Mouse (Mus musculus) midbrain, embryonic 13.5 days (tissue): Measurements from ENCODE around the gene Mgll. TPM values are rescaled to one million over a fixed set of nuclear protein-coding genes. Genes with fewer than 3 reads are reported as not detected.

Source experiments
- ATAC-seq: fragments of 200-750 bp; cut with Nextera tagmentation; 2 replicates; pipeline ENCODE4 v1.8.0; 2017; ENCODE audit warnings: mild to moderate bottlenecking, moderate TSS enrichment, moderate library complexity
- H3K27ac ChIP-seq: fragments of 300-500 bp; sonication (generic); 2 replicates; pipeline ENCODE4 v1.5.1; 2015; ENCODE audit warnings: inconsistent platforms, mild to moderate bottlenecking, moderate library complexity
- H3K27me3 ChIP-seq: fragments of 300-500 bp; sonication (generic); 2 replicates; pipeline ENCODE4 v1.6.1; 2015; ENCODE audit warnings: mild to moderate bottlenecking, inconsistent platforms
- H3K36me3 ChIP-seq: fragments of 300-500 bp; sonication (generic); 2 replicates; pipeline ENCODE4 v1.6.1; 2015; ENCODE audit warnings: mild to moderate bottlenecking, inconsistent platforms
- H3K4me1 ChIP-seq: fragments of 300-500 bp; sonication (generic); replicated peaks from 2 replicates; pipeline ENCODE4 v1.6.1; 2015; ENCODE audit warnings: inconsistent platforms
- H3K4me2 ChIP-seq: fragments of 300-500 bp; sonication (generic); replicated peaks from 2 replicates; pipeline ENCODE4 v1.6.1; 2015; ENCODE audit warnings: moderate library complexity, mild to moderate bottlenecking, inconsistent platforms
- H3K4me3 ChIP-seq: fragments of 300-500 bp; sonication (generic); replicated peaks from 2 replicates; pipeline ENCODE4 v1.5.1; 2015; ENCODE audit warnings: mild to moderate bottlenecking, inconsistent platforms
- H3K9ac ChIP-seq: fragments of 300-500 bp; sonication (generic); replicated peaks from 2 replicates; pipeline ENCODE4 v1.6.1; 2015; ENCODE audit warnings: mild to moderate bottlenecking, inconsistent platforms
- H3K9me3 ChIP-seq: fragments of 300-500 bp; sonication (generic); 2 replicates; pipeline ENCODE4 v1.6.1; 2016; ENCODE audit warnings: mild to moderate bottlenecking, inconsistent platforms
- WGBS: fragments of 180-500 bp; shearing (Covaris S2); methylation state at CpG from one replicate; pipeline ENCODE4 v1.1.7; 2015; 5-methylcytosine and 5-hydroxymethylcytosine counted together
- polyA plus RNA-seq: library from polyadenylated mRNA; unstranded; fragments of >200 nt; fragmentation: Nextera tagmentation; extraction: Ambion mirVana; gene quantifications from 2 replicates; pipeline ENCODE4 v1.2.1, GENCODE M21; 2015

Mgll gene
- polyA plus RNA-seq, 1 experiment from 2014 or later = 7.4 TPM

GRCm38 (mm10) chr6:88816913-88817312 lies 92.7 kb downstream of the Mgll start:
- Histone ChIP-seq H3K27ac (no peak overlapping the region), H3K36me3 (no peaks in the 10 kb centered on the region), H3K4me2 (no peak overlapping the region), H3K9ac (no peak overlapping the region), H3K4me3 (no peak overlapping the region), H3K9me3 (no peaks in the 10 kb centered on the region), H3K4me1 (peaks cover 7% of the 10 kb centered on the region), H3K27me3 (no peaks in the 10 kb centered on the region)
- 87% methylated on average over 3 of the region's 3 CpGs for WGBS
- ATAC-seq = no peak

- ATAC-seq = no peak
- 71% methylated on average over 3 of the region's 3 CpGs for WGBS
- no peak overlapping the region for H3K4me3 ChIP-seq
Observed at GRCm38 (mm10) chr6:88820853-88821252, 96.6 kb downstream of the Mgll start.

GRCm38 (mm10) chr6:88821294-88821693 lies 97.1 kb downstream of the Mgll start:
- Histone ChIP-seq H3K4me3 (no peak overlapping the region), H3K27ac (no peak overlapping the region), H3K9me3 (no peaks in the 10 kb centered on the region), H3K4me2 (no peak overlapping the region), H3K27me3 (no peaks in the 10 kb centered on the region), H3K36me3 (no peaks in the 10 kb centered on the region), H3K9ac (no peak overlapping the region), H3K4me1 (no peaks in the 10 kb centered on the region)
- ATAC-seq = no peak
- 89% methylated on average over 6 of the region's 6 CpGs for WGBS

More at GRCm38 (mm10) chr6:88820853-88821252, 96.6 kb downstream of the Mgll start:
- Histone ChIP-seq H3K4me1 (no peaks in the 10 kb centered on the region), H3K36me3 (no peaks in the 10 kb centered on the region), H3K27ac (no peak overlapping the region), H3K4me2 (no peak overlapping the region), H3K9ac (no peak overlapping the region), H3K9me3 (no peaks in the 10 kb centered on the region), H3K27me3 (no peaks in the 10 kb centered on the region)

GRCm38 (mm10) chr6:88821901-88822300 lies 97.7 kb downstream of the Mgll start:
- 72% methylated on average over 11 of the region's 11 CpGs for WGBS
- no peak for ATAC-seq
- H3K27ac ChIP-seq = no peak overlapping the region

GRCm38 (mm10) chr6:88824183-88824582 lies 100.0 kb downstream of the Mgll start:
- ATAC-seq = no peak
- Histone ChIP-seq H3K4me3 (no peak overlapping the region), H3K27me3 (no peaks in the 10 kb centered on the region), H3K27ac (no peak overlapping the region), H3K9ac (no peak overlapping the region), H3K4me2 (no peak overlapping the region), H3K9me3 (no peaks in the 10 kb centered on the region), H3K36me3 (no peaks in the 10 kb centered on the region), H3K4me1 (peaks cover 13% of the 10 kb centered on the region)
- 67% methylated on average over 7 of the region's 7 CpGs for WGBS

More at GRCm38 (mm10) chr6:88821901-88822300, 97.7 kb downstream of the Mgll start:
- peaks cover 5% of the 10 kb centered on the region for H3K4me1 ChIP-seq
- no peaks in the 10 kb centered on the region for H3K36me3 ChIP-seq
- no peak overlapping the region for H3K9ac ChIP-seq
- H3K9me3 ChIP-seq = no peaks in the 10 kb centered on the region
- H3K4me2 ChIP-seq = no peak overlapping the region
- H3K4me3 ChIP-seq = no peak overlapping the region
- H3K27me3 ChIP-seq = no peaks in the 10 kb centered on the region

GRCm38 (mm10) chr6:88826088-88826487 lies 101.9 kb downstream of the Mgll start:
- H3K4me2 ChIP-seq = no peak overlapping the region

GRCm38 (mm10) chr6:88826545-88826944 lies 102.3 kb downstream of the Mgll start:
- H3K9me3 ChIP-seq = no peaks in the 10 kb centered on the region
- WGBS = 39% methylated on average over 6 of the region's 6 CpGs
- H3K36me3 ChIP-seq = no peaks in the 10 kb centered on the region
- ATAC-seq = peak; percentile 66
- H3K9ac ChIP-seq = 0 out of 2 replicates have a peak overlapping the region, but pooled peaks have one; percentile 3
- H3K4me3 ChIP-seq = no peak overlapping the region
- no peaks in the 10 kb centered on the region for H3K27me3 ChIP-seq
- H3K4me1 ChIP-seq = peaks cover 16% of the 10 kb centered on the region
- H3K4me2 ChIP-seq = no peak overlapping the region
- no peak overlapping the region for H3K27ac ChIP-seq

More at GRCm38 (mm10) chr6:88826088-88826487, 101.9 kb downstream of the Mgll start:
- peaks cover 13% of the 10 kb centered on the region for H3K4me1 ChIP-seq
- no peak overlapping the region for H3K27ac ChIP-seq
- no peak overlapping the region for H3K9ac ChIP-seq
- 62% methylated on average over 3 of the region's 3 CpGs for WGBS
- H3K4me3 ChIP-seq = no peak overlapping the region
- H3K27me3 ChIP-seq = no peaks in the 10 kb centered on the region
- H3K9me3 ChIP-seq = no peaks in the 10 kb centered on the region
- no peaks in the 10 kb centered on the region for H3K36me3 ChIP-seq
- no peak for ATAC-seq

- no peak overlapping the region for H3K4me3 ChIP-seq
- 0 out of 2 replicates have a peak overlapping the region, but pooled peaks have one; percentile 3 for H3K9ac ChIP-seq
- H3K27me3 ChIP-seq = no peaks in the 10 kb centered on the region
- H3K4me1 ChIP-seq = peaks cover 16% of the 10 kb centered on the region
- no peaks in the 10 kb centered on the region for H3K36me3 ChIP-seq
- H3K4me2 ChIP-seq = no peak overlapping the region
- H3K9me3 ChIP-seq = no peaks in the 10 kb centered on the region
- WGBS = 77% methylated on average over 3 of the region's 3 CpGs
- no peak for ATAC-seq
- H3K27ac ChIP-seq = no peak overlapping the region
Observed at GRCm38 (mm10) chr6:88826965-88827364, 102.8 kb downstream of the Mgll start.

GRCm38 (mm10) chr6:88827395-88828205 lies 103.4 kb downstream of the Mgll start:
- 62% methylated on average over 13 of the region's 13 CpGs for WGBS
- ATAC-seq = no peak
- Histone ChIP-seq H3K4me1 (peaks cover 16% of the 10 kb centered on the region), H3K4me2 (no peak overlapping the region), H3K36me3 (no peaks in the 10 kb centered on the region), H3K27me3 (no peaks in the 10 kb centered on the region), H3K9me3 (no peaks in the 10 kb centered on the region), H3K9ac (no peak overlapping the region), H3K4me3 (no peak overlapping the region), H3K27ac (no peak overlapping the region)

GRCm38 (mm10) chr6:88828206-88829009 lies 104.2 kb downstream of the Mgll start:
- no peak for ATAC-seq
- H3K27ac ChIP-seq = no peak overlapping the region
- no peaks in the 10 kb centered on the region for H3K36me3 ChIP-seq
- H3K27me3 ChIP-seq = no peaks in the 10 kb centered on the region
- H3K9ac ChIP-seq = no peak overlapping the region
- no peak overlapping the region for H3K4me3 ChIP-seq
- H3K4me1 ChIP-seq = peaks cover 16% of the 10 kb centered on the region
- WGBS = 83% methylated on average over 15 of the region's 15 CpGs
- H3K4me2 ChIP-seq = no peak overlapping the region
- no peaks in the 10 kb centered on the region for H3K9me3 ChIP-seq

GRCm38 (mm10) chr6:88829579-88829978 lies 105.4 kb downstream of the Mgll start:
- Histone ChIP-seq H3K9ac (no peak overlapping the region), H3K9me3 (no peaks in the 10 kb centered on the region), H3K27ac (no peak overlapping the region), H3K4me2 (no peak overlapping the region), H3K36me3 (0 out of 2 replicates have a peak, but pooled peaks cover 3% of the 10 kb centered on the region), H3K27me3 (no peaks in the 10 kb centered on the region), H3K4me1 (peaks cover 16% of the 10 kb centered on the region), H3K4me3 (no peak overlapping the region)
- 89% methylated on average over 4 of the region's 4 CpGs for WGBS
- no peak for ATAC-seq

GRCm38 (mm10) chr6:88830112-88830702 lies 106.0 kb downstream of the Mgll start:
- Histone ChIP-seq H3K9me3 (no peaks in the 10 kb centered on the region), H3K9ac (no peak overlapping the region)

More at GRCm38 (mm10) chr6:88830112-88830702, 106.0 kb downstream of the Mgll start:
- H3K4me3 ChIP-seq = no peak overlapping the region
- H3K27ac ChIP-seq = no peak overlapping the region
- H3K27me3 ChIP-seq = no peaks in the 10 kb centered on the region
- no peak for ATAC-seq
- peaks cover 16% of the 10 kb centered on the region for H3K4me1 ChIP-seq
- 0 out of 2 replicates have a peak, but pooled peaks cover 3% of the 10 kb centered on the region for H3K36me3 ChIP-seq
- no peak overlapping the region for H3K4me2 ChIP-seq
- WGBS = 97% methylated on average over 6 of the region's 6 CpGs
